Mouse (Mus musculus) CH12.LX (cell line): ENCODE measurements around the gene Klhdc10. TPM values are rescaled to one million over a fixed set of nuclear protein-coding genes. Genes with fewer than 3 reads are reported as not detected.

Experiments
- DNase-seq: peaks from one replicate; pipeline ENCODE4 v3.0.0-alpha.2; 2013; ENCODE audit errors: extremely low read depth
- H3K27ac ChIP-seq: 2 replicates; pipeline ENCODE4 v1.5.1; 2012; ENCODE audit warnings: low read depth, mild to moderate bottlenecking, control low read depth, moderate library complexity; ENCODE audit not compliant: insufficient read depth
- H3K27me3 ChIP-seq: replicated peaks from 2 replicates; pipeline ENCODE3; 2012; ENCODE audit warnings: inconsistent platforms
- H3K36me3 ChIP-seq, 2 experiments: replicated peaks in 1 of 2; 2 replicates each; pipeline versions ENCODE3 to v1.6.1; 2012; ENCODE audit warnings: inconsistent platforms in 1 of 2, low read length in 1 of 2, mild to moderate bottlenecking in 1 of 2, mixed read lengths in 1 of 2, moderate library complexity in 1 of 2; ENCODE audit not compliant: control insufficient read depth in 1 of 2, insufficient read depth in 1 of 2
- H3K4me1 ChIP-seq, 2 experiments: 2 replicates each; pipeline ENCODE4 v1.6.1; 2012; ENCODE audit warnings: inconsistent platforms in 1 of 2, moderate library complexity in 1 of 2; ENCODE audit not compliant: insufficient read depth in 2 of 2, control insufficient read depth in 1 of 2
- H3K4me2 ChIP-seq: 2 replicates; pipeline ENCODE4 v1.6.1; 2012; ENCODE audit warnings: low read depth, mild to moderate bottlenecking, control low read depth; ENCODE audit not compliant: poor library complexity, insufficient read depth, severe bottlenecking
- H3K4me3 ChIP-seq, 3 experiments: fragments of 150-350 bp in 1 of 3; sonication (generic) in 1 of 3; replicated peaks in 1 of 3; 2 replicates each; pipeline versions ENCODE3 to v1.5.1; 2011 to 2012; ENCODE audit warnings: low read depth in 2 of 3, low read length in 2 of 3, mild to moderate bottlenecking in 2 of 3, moderate library complexity in 2 of 3, control low read depth in 1 of 3, improper control_type of control experiment in 1 of 3, inconsistent platforms in 1 of 3, mixed read lengths in 1 of 3; ENCODE audit not compliant: poor library complexity in 1 of 3
- H3K79me2 ChIP-seq: replicated peaks from 2 replicates; pipeline ENCODE4 v1.6.1; 2012; ENCODE audit warnings: mild to moderate bottlenecking, moderate library complexity; ENCODE audit not compliant: control insufficient read depth, poor library complexity, insufficient read depth, severe bottlenecking; ENCODE audit errors: extremely low read depth
- H3K9ac ChIP-seq: 2 replicates; pipeline ENCODE4 v1.6.1; 2012; ENCODE audit warnings: low read depth, mild to moderate bottlenecking, control low read depth, moderate library complexity; ENCODE audit not compliant: insufficient read depth
- H3K9me3 ChIP-seq: replicated peaks from 2 replicates; pipeline ENCODE3; 2012; ENCODE audit warnings: low read length, inconsistent platforms, mixed read lengths
- BHLHE40 ChIP-seq: IDR thresholded peaks from 2 replicates; pipeline ENCODE4 v1.6.1; 2011; ENCODE audit warnings: mild to moderate bottlenecking, low read depth, low read length, improper control_type of control experiment
- ELF1 ChIP-seq: IDR thresholded peaks from 2 replicates; pipeline ENCODE4 v1.6.1; 2014; ENCODE audit warnings: low read depth, mild to moderate bottlenecking, inconsistent platforms, low read length, improper control_type of control experiment
- ETS1 ChIP-seq: conservative IDR thresholded peaks from 2 replicates; pipeline ENCODE4 v1.6.1; 2012; ENCODE audit warnings: low read depth, mild to moderate bottlenecking, inconsistent platforms, low read length, improper control_type of control experiment, moderate library complexity
- HCFC1 ChIP-seq: IDR thresholded peaks from 2 replicates; pipeline ENCODE4 v1.6.1; 2012; ENCODE audit warnings: low read depth, mild to moderate bottlenecking, inconsistent platforms, low read length, improper control_type of control experiment
- JUN ChIP-seq: IDR thresholded peaks from 2 replicates; pipeline ENCODE4 v1.6.1; 2011; ENCODE audit warnings: low read depth, mild to moderate bottlenecking, low read length, improper control_type of control experiment, moderate library complexity; ENCODE audit not compliant: insufficient read depth
- KAT2A ChIP-seq: IDR thresholded peaks from 2 replicates; pipeline ENCODE4 v1.6.1; 2012; ENCODE audit warnings: low read length, improper control_type of control experiment, inconsistent platforms; ENCODE audit not compliant: insufficient replicate concordance
- MAFK ChIP-seq: IDR thresholded peaks from 2 replicates; pipeline ENCODE4 v1.6.1; 2011; ENCODE audit warnings: low read length, improper control_type of control experiment; ENCODE audit not compliant: insufficient replicate concordance
- MEF2A ChIP-seq: IDR thresholded peaks from 2 replicates; pipeline ENCODE4 v1.6.1; 2014; ENCODE audit warnings: low read depth, mild to moderate bottlenecking, inconsistent platforms, low read length, improper control_type of control experiment, borderline replicate concordance
- MXI1 ChIP-seq: IDR thresholded peaks from 2 replicates; pipeline ENCODE4 v1.6.1; 2011; ENCODE audit warnings: mild to moderate bottlenecking, low read depth, low read length, improper control_type of control experiment
- NRF1 ChIP-seq: IDR thresholded peaks from 2 replicates; pipeline ENCODE4 v1.6.1; 2014; ENCODE audit warnings: low read depth, mild to moderate bottlenecking, inconsistent platforms, low read length, improper control_type of control experiment, moderate library complexity
- RAD21 ChIP-seq: IDR thresholded peaks from 2 replicates; pipeline ENCODE4 v1.6.1; 2011; ENCODE audit warnings: low read depth, mild to moderate bottlenecking, low read length, improper control_type of control experiment, moderate library complexity
- SIN3A ChIP-seq: IDR thresholded peaks from 2 replicates; pipeline ENCODE4 v1.6.1; 2012; ENCODE audit warnings: low read length, improper control_type of control experiment, inconsistent platforms
- TBP ChIP-seq: conservative IDR thresholded peaks from 2 replicates; pipeline ENCODE4 v1.6.1; 2011; ENCODE audit warnings: low read depth, low read length, improper control_type of control experiment
- USF1 ChIP-seq: IDR thresholded peaks from 2 replicates; pipeline ENCODE4 v1.6.1; 2014; ENCODE audit warnings: low read depth, mild to moderate bottlenecking, inconsistent platforms, low read length, improper control_type of control experiment
- ZC3H11A ChIP-seq: IDR thresholded peaks from 2 replicates; pipeline ENCODE4 v1.6.1; 2012; ENCODE audit warnings: low read depth, mild to moderate bottlenecking, inconsistent platforms, low read length, improper control_type of control experiment
- ZNF384 ChIP-seq: IDR thresholded peaks from 2 replicates; pipeline ENCODE4 v1.6.1; 2012; ENCODE audit warnings: low read depth, low read length, improper control_type of control experiment, inconsistent platforms
- dilution Hi-C: fragments of 300-500 bp; cut with MboI; formaldehyde crosslinking; loops from 2 replicates; pipeline ENCODE4 v1.14.3; 2020; ENCODE audit warnings: low sequenced_read_pairs; ENCODE audit not compliant: extremely low pct_unique_long_range_greater_than_20kb, extremely low pct_ligation_motif_present
- in situ Hi-C: fragments of 300-500 bp; cut with MboI; formaldehyde crosslinking; loops from 3 replicates; pipeline ENCODE4 v1.14.3; 2019; ENCODE audit warnings: low sequenced_read_pairs, low pct_ligation_motif_present, low pct_unique_long_range_greater_than_20kb, mixed read lengths
- polyA plus RNA-seq: library from polyadenylated mRNA; unstranded; fragments of >175 nt; gene quantifications from 2 replicates; pipeline ENCODE4 v1.2.1, GENCODE M21; 2012; ENCODE audit warnings: low read depth; ENCODE audit not compliant: insufficient read length
- total RNA-seq, 2 experiments: library from RNA; depleted of rRNA; stranded (reverse); fragments of 300-350 nt in 1 of 2; fragments of >200 nt in 1 of 2; gene quantifications; 2 replicates each; pipeline ENCODE4 v1.2.3; 2012 to 2014

Gene Klhdc10
- total and polyA plus RNA-seq, 3 experiments = 22.1 to 30.6 (median 29.6) TPM

DNA sequence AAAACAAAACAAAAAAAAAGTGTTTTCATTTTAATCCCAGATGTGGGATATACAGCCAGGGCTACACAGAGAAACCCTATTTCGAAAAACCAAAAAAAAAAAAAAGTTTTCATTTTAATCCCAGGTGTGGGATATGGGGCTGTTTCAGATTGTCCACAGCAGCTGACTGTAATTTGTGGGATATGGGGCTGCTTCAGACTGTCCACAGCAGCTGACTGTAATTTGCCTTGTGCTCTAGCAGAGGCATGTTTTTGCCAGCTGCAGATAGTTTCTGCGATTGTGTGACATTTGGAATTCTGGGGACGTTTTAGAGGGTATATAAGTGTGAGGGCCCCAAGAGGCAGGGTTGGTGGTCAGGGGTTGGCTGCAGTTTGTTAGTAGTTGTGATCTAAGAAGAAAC, 70.0 kb downstream of the Klhdc10 start:
- no peak overlapping the region for H3K4me2 ChIP-seq
- no peaks in the 10 kb centered on the region for H3K79me2 ChIP-seq
- no peak overlapping the region for H3K9ac ChIP-seq
- TF ChIP-seq MAFK = no peak
- no peak for TF ChIP-seq ETS1
- TF ChIP-seq NRF1 = no peak
- TF ChIP-seq SIN3A = no peak
- no peak for TF ChIP-seq TBP
- no peak for TF ChIP-seq JUN
- TF ChIP-seq KAT2A = no peak
- TF ChIP-seq MEF2A = no peak
- TF ChIP-seq ZNF384 = no peak
- in situ Hi-C loops (no loop called here), dilution Hi-C loops (no loop called here)
- H3K9me3 ChIP-seq = no peaks in the 10 kb centered on the region
- peaks cover 5 to 6% of the 10 kb centered on the region in 2 experiments; a peak in 1 of 4 replicates for H3K4me1 ChIP-seq
- no peak overlapping the region for H3K4me3 ChIP-seq
- H3K27ac ChIP-seq = no peak overlapping the region
- peaks cover 0 to 7% of the 10 kb centered on the region in 2 experiments for H3K36me3 ChIP-seq
- no peaks in the 10 kb centered on the region for H3K27me3 ChIP-seq
- no peak for DNase-seq

DNA sequence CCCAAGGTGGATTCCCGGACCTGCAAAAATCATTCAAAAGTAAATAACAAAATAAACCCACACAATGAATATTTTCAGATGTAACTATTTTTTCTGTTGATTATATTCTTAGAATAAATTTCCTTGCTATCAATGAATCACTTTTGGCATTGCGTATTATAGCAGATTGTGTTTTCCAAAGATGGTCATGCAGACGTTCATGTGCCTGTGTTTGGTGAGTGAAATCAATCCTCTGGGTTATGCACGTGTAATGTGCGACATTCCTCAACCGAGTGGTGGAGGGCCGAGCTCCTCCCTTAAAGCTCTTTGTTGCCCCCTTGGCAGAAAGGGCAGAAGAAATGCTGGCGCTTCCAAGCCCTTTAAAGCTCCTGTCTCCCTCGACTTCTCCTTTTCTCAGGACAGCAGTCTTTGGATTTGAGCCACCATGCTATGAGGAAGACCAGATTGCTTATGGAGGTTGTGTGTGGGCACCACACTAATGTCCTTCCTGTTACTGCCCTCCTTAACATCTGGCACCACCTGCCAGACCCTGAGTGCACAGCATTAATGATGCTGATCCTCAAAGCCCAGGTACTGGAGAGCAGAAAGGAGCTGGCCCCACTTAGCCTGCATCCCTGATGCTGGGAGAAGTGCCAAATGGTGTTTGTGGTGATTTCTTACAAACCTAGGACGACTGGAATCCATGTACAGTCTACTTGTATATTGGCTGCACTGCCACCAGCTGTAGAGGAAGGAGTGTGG, 74.5 kb downstream of the Klhdc10 start:
- in situ Hi-C loops (no loop called here), dilution Hi-C loops (no loop called here)
- H3K36me3 ChIP-seq = peaks cover 32 to 52% of the 10 kb centered on the region in 2 experiments
- no peak overlapping the region for H3K27ac ChIP-seq
- no peaks in the 10 kb centered on the region for H3K27me3 ChIP-seq
- DNase-seq = no peak
- H3K4me1 ChIP-seq = no peaks in the 10 kb centered on the region
- no peaks in the 10 kb centered on the region for H3K79me2 ChIP-seq
- no peaks in the 10 kb centered on the region for H3K9me3 ChIP-seq
- H3K4me3 ChIP-seq = no peak overlapping the region
- H3K4me2 ChIP-seq = no peak overlapping the region
- TF ChIP-seq MXI1 (no peak), ZC3H11A (no peak), KAT2A (no peak), USF1 (no peak), JUN (no peak), BHLHE40 (no peak), RAD21 (no peak), ELF1 (no peak), HCFC1 (no peak)
- H3K9ac ChIP-seq = no peak overlapping the region
